Mouse (Mus musculus): ENCODE data around the gene Olfr1102. TPM values are rescaled to one million over a fixed set of nuclear protein-coding genes. Genes with fewer than 3 reads are reported as not detected.

The Olfr1102 gene
- not detected in 2 replicates for total RNA-seq (2017)

DNA sequence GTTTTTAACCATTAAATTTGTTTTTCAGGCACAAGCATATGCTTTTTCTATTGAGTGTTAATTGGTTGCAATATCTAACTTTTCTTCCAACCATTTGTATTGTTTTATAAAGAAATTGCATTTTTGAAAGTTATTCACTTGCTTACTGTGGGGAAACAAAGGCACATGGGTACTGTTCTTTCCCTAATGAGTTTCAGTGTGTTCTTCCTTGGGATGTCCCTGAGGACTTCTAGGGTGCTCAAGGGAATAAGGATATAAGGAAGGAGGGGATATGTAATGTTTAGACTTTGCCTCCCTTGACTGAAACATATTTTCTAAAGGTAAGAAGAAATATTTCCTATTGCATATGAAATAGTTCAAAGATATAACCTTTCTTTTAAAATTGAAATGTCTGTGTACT lies at the start of gene Olfr1102:
Olfr1102 (plus strand) TSS at position 301 of the 400 bp plus-strand sequence.
- no peak for ATAC-seq (ENCODE audit: extremely low read depth, insufficient number of reproducible peaks, low FRiP score, poor library complexity, severe bottlenecking)

DNA sequence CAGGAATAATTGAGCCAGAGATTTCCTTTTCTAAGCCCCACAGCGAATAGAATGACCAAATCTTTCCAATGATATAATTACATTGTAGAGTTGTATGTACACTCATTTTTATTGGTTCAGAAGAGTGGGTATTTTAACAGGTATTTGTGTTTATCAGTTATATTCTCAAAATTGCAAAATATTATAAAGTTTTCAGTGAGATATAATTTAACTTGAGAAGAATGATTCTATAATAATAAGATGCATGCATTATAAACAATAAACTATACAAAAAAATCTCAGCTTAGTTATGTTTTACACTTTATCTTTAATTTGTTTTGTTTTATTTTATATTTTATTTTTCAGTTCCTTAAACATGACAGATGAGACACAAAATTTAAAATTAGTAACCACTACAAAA lies 37.6 kb upstream of the Olfr1102 start, which contains the start of gene Olfr1099:
Olfr1099 (minus strand) TSS at position 101 of the 400 bp plus-strand sequence.
- no peak for ATAC-seq (ENCODE audit: extremely low read depth, insufficient number of reproducible peaks, low FRiP score, poor library complexity, severe bottlenecking)

DNA sequence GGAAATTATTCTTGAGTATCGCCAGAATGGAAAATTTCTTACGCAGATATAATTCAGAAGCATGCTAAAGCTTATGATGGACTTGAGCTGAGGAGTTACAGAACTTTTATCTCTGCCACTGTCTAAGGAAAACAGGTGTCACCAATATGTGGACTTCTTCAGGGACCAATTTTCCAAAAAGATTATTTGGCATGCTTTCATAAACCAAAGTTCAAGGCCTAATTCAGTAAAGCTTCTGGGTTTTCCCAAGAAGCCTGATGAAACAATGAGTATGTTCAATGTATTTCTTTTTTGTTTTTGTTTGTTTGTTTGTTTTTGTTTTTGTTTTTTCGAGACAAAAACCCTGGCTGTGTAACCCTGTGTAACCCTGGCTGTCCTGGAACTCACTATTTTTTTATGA lies 18.3 kb upstream of the Olfr1102 start, which contains the start of gene Olfr1100:
Olfr1100 (minus strand) TSS at position 101 of the 400 bp plus-strand sequence.
- ATAC-seq (ENCODE audit: extremely low read depth, insufficient number of reproducible peaks, low FRiP score, poor library complexity, severe bottlenecking): no peak

DNA sequence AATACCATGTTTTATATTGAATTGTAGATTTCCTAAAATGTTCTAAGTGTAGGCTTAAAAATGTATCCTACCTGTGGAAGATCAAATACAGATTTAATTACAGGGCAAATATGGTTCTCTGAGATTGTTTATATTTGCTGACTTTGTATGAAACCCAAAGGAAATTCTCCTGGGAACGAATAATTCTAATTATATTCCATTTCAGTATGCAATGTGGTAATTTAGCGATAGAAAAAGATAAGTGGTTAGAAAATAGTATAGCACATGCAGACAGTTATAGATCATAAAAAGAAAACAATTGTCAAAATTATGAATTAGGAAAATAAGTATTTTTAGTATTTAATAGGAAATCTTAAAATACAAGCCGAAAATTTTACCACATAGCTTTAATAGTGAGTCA lies 7.1 kb upstream of the Olfr1102 start, which contains the start of gene Olfr1101:
Olfr1101 (minus strand) TSS at position 101 of the 400 bp plus-strand sequence.
- no peak for ATAC-seq (ENCODE audit: extremely low read depth, insufficient number of reproducible peaks, low FRiP score, poor library complexity, severe bottlenecking)

DNA sequence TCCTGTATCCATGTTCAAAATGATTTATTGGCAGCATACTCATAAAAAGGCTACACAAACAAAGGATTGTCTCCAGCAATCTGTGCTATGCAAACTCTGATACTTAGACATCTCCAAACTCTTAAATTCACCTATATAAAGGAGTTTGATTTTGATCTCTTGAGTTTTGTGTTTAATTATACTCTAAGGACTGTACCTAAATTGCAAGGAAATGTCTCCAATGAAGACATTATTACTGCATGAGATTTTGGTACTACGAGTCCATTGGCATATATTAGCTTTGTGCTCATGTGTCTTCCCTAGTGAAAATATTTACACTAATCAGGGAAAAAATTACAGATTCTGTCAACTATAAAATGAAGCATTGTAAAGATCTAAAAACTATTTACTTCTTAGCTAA lies 28.8 kb downstream of the Olfr1102 start, which contains the start of gene Olfr1104:
Olfr1104 (minus strand) TSS at position 101 of the 400 bp plus-strand sequence.
- no peak for ATAC-seq (ENCODE audit: extremely low read depth, insufficient number of reproducible peaks, low FRiP score, poor library complexity, severe bottlenecking)

DNA sequence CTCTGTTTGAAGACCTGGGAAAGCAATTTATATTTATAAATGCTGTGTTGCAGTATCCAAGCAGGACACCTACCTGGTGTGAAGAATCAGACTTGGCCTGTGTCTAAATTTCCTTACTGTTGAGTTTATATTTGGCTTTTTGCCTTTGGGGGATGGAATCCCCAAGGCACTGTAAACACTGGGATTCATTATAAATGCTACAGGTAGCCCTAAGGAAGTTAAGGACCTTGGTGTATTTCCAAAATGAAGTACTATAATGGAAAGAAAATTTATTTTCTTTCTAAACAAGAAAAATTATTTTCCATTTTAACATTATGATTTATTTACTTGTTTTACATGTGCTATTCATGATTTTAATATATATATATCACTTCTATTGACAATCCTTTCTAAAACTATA lies 38.2 kb downstream of the Olfr1102 start, which contains the start of gene Olfr1105:
Olfr1105 (minus strand) TSS at position 101 of the 400 bp plus-strand sequence.
- no peak for ATAC-seq (ENCODE audit: extremely low read depth, insufficient number of reproducible peaks, low FRiP score, poor library complexity, severe bottlenecking)

DNA sequence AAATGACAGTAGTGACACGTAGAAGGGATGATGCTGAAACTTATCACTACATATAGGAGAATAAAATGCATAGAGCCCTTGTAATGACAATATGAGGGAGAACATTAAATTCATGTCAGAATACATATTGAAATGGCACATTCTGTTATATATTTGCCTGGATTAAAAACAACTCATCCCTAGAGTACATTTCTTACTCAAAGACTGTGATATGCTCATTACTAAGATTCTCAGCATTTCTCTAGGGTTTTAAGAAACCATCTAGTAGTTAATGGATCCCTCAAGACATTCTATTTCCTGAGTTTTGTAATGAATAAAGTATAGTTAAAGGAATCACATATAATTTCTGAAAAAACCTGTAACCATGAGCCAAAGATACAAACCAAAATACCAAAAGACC lies 54.0 kb downstream of the Olfr1102 start, which contains the start of gene Olfr1106:
Olfr1106 (minus strand) TSS at position 101 of the 400 bp plus-strand sequence.
- ATAC-seq (ENCODE audit: extremely low read depth, insufficient number of reproducible peaks, low FRiP score, poor library complexity, severe bottlenecking): no peak

Other genes starting within 250 kb of the Olfr1102 start
- not detected in 2 replicates for gene Olfr1090, start 239.4 kb upstream of the Olfr1102 start, total RNA-seq (2017)
- not detected in 2 replicates for gene Olfr1093, start 215.9 kb upstream of the Olfr1102 start, total RNA-seq (2017)
- gene Olfr141, start 188.4 kb upstream of the Olfr1102 start, total RNA-seq (2017): 0.12 TPM in 1 of 2 replicates, not detected in the other
- 0.37 TPM in 1 of 2 replicates, not detected in the other for gene Olfr1094, start 173.7 kb upstream of the Olfr1102 start, total RNA-seq (2017)
- not detected in 2 replicates for gene Olfr1095, start 146.7 kb upstream of the Olfr1102 start, total RNA-seq (2017)
- not detected in 2 replicates for gene Gm13723, start 123.6 kb upstream of the Olfr1102 start, total RNA-seq (2017)
- gene Olfr1097, start 106.2 kb upstream of the Olfr1102 start, total RNA-seq (2017): not detected in 2 replicates
- gene Olfr1098, start 73.9 kb upstream of the Olfr1102 start, total RNA-seq (2017): not detected in 2 replicates
- gene Olfr1099, start 37.7 kb upstream of the Olfr1102 start, total RNA-seq (2017): 0.12 TPM in 1 of 2 replicates, not detected in the other
- not detected in 2 replicates for gene Olfr1100, start 18.4 kb upstream of the Olfr1102 start, total RNA-seq (2017)
- not detected in 2 replicates for gene Olfr1101, start 7.2 kb upstream of the Olfr1102 start, total RNA-seq (2017)
- gene Olfr1104, start 28.7 kb downstream of the Olfr1102 start, total RNA-seq (2017): not detected in 2 replicates
- gene Olfr1105, start 38.1 kb downstream of the Olfr1102 start, total RNA-seq (2017): 0.49 TPM in 1 of 2 replicates, not detected in the other
- not detected in 2 replicates for gene Olfr1106, start 53.9 kb downstream of the Olfr1102 start, total RNA-seq (2017)
- not detected in 2 replicates for gene Olfr1107, start 77.4 kb downstream of the Olfr1102 start, total RNA-seq (2017)
- gene Olfr1109, start 97.6 kb downstream of the Olfr1102 start, total RNA-seq (2017): not detected in 2 replicates
- not detected in 2 replicates for gene Olfr259, start 116.2 kb downstream of the Olfr1102 start, total RNA-seq (2017)
- not detected in 2 replicates for gene Olfr1110, start 141.9 kb downstream of the Olfr1102 start, total RNA-seq (2017)
- not detected in 2 replicates for gene Olfr1111, start 154.2 kb downstream of the Olfr1102 start, total RNA-seq (2017)
- not detected in 2 replicates for gene Olfr1112, start 189.4 kb downstream of the Olfr1102 start, total RNA-seq (2017)
- not detected in 2 replicates for gene Olfr1113, start 210.6 kb downstream of the Olfr1102 start, total RNA-seq (2017)
- gene Olfr1115, start 249.6 kb downstream of the Olfr1102 start, total RNA-seq (2017): not detected in 2 replicates